Mouse (Mus musculus): ENCODE data around the gene Tmtc2.

Gene Tmtc2

DNA sequence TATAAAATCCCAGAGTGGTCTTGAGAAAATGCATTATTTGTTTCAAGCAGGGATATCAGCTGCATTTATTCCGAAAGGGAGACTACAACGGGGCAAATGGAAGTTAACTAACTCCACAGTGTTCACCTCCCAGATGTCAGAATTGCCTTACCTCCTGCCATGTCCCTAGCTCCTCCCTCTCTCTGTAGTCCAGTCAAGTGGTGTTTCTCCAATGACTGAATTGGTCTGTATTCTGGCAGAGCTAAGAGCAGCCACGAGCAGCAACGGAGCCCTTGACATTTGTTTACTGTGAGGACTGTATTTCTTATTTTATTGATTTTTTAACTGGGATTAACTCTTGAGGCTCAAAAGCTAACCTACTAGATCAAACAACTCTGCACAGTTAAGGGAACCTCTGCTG is 81.8 kb downstream of the Tmtc2 start:
- no peak for DNase-seq

DNA sequence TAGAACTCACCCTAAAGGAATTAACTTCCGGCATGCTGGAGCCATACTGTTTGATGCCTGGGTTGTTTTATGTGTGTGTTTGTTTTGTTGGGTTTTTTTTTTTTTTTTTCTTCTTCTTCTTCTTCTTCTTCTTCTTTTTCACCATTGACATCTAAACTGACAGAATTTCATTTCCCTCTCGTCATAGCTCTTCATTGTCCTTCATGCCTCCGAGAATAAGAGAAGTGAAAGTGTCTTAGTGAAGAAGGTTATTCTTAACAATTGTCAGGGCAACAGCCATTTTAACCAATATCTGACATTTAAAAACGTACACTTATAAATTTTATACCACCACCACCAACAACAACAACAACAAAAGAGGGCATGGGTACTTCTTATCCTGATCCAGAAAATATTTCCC is 83.5 kb downstream of the Tmtc2 start:
- DNase-seq: no peak

DNA sequence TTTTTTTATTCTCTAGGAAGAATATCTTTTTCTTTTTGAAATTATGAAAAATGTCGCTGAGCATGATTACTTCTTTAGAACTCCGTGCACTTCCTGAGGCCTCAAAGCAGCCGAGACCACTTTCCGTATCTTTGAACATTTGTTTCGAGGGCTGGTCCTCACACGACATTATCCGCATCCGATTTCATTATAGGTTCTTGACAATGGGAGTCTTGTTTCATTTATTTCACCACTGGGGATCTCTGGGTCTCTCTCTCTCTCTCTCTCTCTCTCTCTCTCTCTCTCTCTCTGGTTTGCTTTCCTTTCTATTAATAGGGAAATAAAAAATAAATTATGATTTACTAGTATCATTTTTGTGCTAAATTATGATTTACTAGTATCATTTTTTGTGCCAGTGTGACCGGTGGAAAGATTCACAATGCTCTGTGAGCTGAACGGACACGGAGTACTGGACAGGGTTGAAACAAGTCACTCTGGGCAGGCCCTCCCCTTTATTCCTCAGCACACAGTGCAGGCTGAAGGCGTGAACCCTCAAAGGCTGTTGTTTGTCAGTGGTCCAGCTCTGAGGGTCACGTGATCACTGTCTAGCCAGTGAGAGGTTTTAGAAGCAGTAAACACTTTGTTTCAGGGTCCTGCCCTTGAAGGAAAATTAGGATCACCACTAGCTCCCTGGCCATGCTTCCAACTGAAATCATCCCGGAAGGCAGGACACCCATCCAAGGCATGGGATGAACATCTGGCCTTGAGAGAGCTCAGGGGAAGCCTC is 84.1 kb downstream of the Tmtc2 start:
- no peak for DNase-seq

DNA sequence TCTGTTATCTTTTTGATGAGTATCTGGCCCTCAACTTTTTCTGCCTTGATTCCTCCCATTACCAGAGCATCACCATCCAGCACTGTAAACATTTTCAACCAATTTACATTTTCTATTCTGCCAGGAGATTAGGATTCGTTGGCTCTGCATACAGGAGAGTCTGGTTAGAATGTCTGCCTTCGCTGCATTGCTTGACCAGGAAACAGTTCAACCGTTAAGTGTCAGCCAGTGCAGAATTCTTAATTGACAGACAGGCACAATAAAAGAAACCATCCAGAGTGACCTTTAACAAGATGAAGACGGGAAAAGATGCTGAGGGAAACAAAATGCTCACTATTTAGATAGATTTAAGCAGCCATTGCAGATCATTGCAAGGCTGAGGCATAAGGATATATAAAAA is 87.3 kb downstream of the Tmtc2 start:
- DNase-seq: no peak

DNA sequence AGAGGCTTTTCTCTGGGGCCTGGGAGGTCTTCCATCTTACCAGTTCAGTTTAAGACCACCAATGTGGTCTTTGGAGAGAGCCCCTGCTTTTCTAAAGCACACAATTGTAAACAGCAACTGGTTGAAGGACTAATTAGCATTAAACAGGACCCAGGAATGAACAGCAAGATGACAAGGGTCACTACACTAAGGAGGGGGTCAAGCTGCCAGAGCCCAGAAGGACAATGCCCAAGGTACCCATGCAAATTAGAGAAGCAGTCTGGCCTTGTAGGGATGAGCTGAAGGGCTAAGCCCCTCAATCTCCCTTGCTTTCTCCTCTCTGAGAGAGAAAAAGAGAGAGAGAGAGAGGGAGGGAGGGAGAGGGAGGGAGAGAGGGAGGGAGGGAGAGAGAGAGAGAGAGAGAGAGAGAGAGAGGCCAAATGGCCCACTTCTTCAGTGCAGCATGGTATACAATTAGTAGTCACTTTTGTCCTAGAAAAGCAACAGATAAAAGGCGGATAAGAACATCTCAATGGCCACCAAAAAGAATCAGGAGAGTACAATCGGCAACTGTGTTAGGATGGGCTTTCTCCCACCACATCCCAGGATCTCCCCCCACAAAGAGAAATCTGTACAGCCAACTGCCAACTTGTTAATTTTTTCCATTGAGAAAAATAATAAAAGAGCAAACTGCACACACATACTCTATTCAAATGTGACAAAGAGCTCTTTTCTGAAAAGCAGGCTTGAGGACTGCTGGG is 89.7 kb downstream of the Tmtc2 start:
- DNase-seq: no peak

DNA sequence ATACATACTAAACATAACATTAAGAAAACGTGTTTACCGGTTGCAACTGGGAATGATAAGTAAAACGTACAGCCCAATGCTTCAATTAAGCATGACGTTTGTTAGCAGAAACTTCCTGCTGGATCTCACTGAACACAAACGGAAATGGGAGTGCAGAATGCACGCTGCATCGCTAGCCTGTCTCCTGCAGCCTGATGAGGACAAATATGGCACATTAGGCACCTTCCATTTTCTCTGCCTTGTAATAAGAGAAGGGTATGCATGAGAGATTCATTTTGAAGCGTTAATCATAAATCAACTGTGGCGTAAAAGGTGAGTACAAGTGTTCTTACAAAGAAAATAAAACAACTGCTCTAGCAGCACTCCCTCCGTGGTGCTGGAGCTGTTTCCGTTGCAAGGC is 94.5 kb downstream of the Tmtc2 start:
- DNase-seq: no peak

DNA sequence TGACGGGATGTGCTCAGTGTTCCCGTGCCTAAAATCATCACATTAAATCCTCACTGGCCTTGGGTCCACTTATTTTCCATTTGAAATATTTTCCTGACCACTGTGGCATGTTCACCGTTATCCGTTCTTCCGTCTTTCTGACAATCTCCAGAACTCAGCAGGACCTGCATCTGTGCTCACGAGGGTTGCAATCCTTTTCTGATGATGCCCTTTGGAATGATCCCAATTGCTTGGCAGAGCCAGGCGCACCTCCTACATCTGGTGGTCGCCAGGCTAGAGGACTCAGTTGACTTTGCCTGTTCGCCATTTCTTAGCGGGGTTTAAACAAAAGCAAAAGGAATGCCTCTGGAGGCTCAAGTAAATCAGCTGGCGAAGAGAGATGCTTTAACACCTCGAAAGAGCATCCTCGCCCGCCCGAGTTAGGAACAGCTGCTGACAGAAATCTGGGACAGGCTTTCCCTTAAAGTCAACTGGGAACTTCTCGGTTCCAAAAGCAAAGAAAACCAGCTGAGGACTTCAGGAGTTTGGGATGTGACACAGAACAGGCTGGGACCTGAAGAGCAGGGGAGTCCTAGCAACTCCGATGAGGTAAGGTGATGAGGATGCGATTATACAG is 96.5 kb downstream of the Tmtc2 start:
- no peak for DNase-seq

DNA sequence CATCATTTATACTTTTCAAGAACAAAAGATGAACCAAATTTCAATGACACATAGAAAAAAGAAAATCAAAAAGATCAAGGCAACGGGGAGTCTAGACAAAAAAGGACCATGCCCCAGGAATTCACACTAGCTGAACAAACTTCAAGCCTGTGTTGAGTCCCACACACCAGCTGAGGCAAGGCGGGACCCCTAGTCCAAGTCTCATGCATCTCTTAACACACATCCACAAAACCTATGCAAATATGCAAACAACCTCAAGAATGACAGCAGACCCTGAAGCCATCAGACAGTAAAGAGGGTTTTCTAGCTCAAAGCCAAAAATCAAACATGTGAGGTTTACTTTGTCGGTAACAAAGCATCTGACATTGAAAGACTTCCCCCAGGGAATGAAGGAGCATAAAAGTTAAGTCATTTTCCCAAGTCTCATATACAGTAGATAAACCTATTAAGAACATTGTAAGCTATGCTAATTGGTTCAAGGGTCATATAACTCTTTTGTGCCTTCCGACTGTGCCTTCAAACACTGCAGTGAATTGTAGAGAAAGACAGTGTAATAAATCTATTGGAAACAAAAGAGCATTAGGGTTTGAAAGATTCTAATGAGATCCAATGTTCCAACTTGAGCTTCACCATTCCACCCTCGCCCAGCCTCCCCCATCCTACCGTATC is 100.0 kb downstream of the Tmtc2 start:
- DNase-seq: no peak

DNA sequence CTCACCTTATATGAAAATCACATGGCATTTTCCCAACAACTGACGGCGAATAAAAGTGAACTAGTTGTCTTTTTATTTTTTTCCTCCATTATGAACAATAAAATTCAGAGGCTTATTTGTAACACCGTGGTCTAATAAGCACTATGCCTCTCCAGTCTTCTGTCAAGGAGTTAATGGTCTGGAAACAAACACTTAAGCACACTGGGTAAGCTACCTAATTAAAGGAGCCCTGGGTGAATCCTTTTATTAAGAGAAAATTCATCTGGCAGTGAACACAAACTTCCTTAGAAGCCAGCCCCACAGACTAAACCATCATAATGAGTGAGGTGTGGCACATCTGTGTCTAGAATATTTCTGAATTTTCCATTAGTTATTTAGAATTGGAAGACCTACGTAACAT is 109.9 kb downstream of the Tmtc2 start:
- DNase-seq: no peak

DNA sequence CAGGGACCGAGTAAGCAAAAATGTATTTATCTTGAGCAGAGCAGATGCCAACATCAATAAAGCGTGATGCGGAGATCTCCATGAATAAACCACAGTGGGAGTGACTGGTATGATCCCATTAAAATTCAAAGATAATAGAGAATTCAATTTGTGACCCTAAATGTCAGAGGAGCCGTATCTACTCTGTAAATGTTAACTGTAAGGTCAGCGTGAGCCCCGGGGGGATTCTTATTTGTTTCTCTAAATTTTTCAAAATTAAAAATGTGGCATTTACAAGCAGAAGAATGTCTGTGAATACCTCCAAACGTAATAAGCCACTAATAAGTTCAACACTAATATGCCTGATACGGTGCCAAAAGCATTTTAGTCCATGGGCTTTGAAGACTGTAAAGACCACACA is 120.8 kb downstream of the Tmtc2 start:
- DNase-seq: no peak

DNA sequence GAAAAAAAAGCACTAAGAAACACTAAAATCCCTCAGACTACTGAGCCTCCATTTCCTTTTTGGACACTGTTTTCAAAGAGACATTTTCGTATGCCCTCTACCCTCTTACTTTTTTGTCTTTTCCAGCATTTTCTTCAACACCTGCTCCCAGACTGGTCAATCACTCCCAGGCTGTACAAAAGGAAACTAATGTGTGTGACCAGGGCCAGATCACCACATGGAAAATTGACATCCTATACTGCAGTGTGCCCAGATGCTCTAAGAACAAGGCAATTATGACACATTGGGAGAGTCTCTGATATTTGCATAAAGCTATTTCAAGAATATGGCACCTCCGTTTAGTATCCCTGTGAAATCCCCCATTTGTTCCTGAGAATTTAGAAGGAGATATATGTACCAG is 127.1 kb downstream of the Tmtc2 start:
- DNase-seq: no peak

DNA sequence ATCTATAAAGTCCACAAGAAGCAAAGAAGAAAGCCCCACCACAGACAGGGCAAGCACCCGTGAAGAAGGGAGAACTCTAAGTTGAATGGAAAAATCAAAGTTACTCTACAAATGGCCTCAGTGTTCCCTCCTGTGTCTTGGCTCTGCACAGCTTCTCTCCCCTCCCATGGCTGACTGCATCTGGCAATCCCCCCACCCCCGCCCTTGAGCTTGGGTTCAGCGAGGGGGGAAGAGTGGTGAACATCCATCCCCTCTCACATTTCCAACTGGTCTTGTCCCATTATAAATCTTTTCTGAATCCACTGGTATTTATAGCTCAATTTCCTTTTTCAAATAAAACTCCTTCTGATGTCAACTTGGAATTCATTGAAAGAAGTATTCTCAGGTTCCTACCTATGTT is 129.9 kb downstream of the Tmtc2 start:
- no peak for DNase-seq

DNA sequence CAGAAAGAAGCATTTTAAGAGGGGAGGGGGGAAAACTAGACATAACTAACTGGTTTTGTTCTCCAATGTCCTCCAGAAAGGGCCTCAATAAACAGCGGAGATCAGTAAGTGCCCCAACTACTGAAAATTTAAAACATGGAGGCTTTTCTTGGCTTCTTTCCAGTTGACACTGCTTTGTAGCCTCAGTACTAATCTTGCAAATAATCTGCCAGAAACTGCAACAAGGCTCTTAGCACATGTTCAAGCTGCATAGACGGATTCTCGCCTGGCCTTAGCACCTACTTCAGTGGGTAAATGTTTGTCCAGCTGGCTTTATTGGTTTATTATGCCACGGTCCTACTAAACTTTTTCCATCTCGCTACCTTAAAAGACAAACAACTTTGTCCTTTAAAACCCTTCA is 139.4 kb downstream of the Tmtc2 start:
- no peak for DNase-seq

DNA sequence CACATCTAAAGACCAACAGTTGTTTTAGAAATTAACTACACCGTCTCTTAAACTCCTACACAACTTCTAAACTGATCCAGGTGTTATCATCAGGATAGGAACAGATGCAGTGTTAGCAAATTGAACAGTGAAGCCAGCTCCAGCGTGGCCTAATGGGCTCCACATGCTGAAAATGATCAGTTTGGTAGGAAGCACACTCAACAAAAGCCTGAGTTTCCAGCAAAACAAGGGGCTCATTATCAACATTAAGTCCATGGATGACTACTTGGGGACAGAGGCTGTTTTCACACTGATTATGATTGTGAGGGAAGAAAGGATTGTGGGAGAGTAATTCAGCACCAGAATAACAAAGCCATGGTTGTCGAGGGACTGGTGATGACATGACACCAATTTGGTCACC is 143.4 kb downstream of the Tmtc2 start:
- DNase-seq: no peak

DNA sequence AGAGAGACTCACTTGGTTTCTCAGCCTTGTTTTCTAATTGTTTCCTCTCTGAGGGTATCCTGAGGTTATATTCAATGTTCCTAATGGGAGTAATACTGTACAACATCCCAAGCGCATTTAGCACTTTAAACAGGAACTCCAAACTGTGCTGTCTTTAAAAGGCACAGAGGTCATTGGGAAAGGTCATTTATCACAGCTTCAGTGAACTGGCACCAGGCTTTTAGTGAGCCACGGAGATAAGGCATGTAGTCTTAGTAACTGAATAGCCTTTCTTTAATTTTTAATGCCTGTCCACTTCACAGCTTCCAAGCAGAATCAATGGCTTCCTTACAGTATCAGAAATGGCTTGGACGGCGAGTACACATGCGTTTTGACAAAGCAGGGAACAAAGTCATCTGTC is 144.0 kb downstream of the Tmtc2 start:
- DNase-seq: no peak

DNA sequence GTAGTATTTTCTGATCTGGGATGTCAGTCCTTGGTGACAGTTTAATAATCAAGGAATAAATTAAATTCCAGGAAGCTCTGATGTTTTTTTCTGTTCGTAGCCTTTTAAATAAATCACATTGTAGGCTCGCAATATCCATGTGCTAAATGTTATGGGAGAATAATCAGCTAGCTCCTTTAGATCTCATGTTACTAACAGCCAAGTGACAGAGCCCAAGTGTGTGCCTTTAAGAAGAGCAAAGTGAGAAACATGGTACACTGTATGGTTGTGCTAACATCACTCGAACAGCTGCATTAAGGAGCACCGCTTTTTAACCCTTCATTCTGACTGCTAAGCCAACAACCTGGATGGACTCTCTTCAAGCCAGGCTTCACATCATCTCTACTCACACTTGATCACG is 146.2 kb downstream of the Tmtc2 start:
- no peak for DNase-seq

DNA sequence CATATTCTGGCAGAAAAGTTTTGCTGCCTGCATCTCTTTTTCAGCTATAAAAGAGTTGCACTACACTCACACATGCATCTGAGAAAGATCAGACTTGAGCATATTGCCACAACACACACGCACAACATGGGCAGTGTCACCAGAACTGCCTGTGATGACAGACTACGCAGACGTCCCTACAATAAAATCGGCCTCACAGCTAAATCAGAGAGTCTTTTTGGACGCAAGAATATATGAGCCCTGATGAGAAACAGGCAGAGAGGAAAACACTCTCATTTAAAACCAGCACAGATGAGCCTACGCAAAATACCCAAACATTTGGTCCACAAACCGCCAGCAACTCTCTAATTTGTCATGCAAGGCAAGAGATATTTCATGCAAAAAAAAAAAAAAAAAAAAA is 146.6 kb downstream of the Tmtc2 start:
- no peak for DNase-seq

DNA sequence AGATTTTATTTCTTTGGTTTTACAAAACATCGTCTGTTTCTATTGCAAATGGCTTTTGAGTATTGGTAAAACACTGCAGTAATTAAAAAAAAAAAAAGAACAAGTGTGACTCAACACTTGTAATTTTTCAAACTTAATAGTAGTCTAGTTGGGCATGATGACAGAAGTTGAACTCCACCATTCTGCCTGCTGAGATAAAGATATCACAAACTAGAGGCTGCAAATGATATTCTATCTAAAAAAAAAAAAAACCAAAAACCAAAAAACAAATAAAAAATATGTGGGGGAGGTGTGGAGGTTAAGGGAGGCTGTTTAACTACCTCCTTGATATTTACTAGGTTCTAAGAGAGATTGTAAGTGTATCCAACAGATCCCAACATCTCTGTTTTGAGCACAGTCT is 149.2 kb downstream of the Tmtc2 start:
- no peak for DNase-seq

DNA sequence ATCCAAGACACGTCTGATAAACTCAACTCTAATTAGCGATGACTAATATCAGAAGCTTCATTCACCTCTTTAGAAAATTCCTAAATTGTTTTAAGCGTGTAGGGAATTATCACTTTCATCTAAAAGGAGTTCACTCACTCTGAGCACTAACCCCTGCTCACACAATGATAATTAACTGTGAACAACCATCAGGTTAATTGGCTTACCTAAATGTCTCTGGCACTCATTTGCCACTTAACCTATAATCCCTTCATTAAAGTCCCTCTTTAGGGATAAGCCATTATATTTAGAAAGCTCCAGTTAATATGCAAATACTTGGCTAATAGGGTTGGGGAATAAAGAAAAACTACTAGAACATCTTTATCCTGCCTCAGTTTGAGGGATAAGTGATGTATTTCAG is 151.1 kb downstream of the Tmtc2 start:
- no peak for DNase-seq

DNA sequence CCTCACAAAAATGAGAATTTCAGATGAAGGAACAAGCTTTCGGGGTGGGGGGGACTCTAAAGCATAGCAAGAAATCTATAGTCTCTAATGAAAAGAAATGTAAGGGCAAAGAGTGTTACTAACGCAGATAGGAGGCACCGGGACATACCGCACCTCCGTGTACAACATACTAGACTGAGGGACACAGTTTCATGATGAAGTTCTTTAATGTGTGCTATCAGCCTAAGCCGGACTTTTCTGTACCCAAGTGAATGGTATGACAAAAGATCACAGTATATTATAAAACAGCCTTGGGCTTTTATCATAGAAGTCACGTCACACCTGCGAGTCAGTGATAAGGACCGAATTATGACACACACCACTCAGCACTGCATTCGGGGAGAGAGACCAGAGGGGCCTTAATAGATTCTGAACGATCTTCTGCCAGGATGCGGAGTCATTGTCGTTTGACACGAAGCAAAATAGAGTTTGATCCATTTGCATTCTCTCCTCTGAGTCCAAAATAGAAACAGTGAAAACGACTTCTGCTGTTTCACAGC is 156.3 kb downstream of the Tmtc2 start:
- no peak for DNase-seq

DNA sequence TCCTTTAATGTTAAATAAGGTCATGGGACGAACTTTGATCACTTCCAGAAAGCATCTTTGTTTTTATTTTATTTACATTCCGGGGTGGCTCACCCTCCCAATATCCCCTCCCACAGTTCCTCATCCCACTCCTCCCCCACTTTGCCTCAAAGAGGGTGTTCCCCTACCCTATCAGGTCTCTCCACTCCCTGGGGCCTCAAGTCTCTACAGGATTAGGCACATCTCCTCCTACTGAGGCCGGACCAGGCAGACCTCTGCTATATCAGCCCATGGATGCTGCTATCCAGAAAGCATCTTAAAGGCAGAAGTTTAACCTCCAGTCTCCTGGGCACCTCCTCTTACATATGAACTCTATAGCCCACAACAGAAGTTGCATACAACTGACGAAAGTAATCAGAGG is 157.7 kb downstream of the Tmtc2 start:
- DNase-seq: no peak

DNA sequence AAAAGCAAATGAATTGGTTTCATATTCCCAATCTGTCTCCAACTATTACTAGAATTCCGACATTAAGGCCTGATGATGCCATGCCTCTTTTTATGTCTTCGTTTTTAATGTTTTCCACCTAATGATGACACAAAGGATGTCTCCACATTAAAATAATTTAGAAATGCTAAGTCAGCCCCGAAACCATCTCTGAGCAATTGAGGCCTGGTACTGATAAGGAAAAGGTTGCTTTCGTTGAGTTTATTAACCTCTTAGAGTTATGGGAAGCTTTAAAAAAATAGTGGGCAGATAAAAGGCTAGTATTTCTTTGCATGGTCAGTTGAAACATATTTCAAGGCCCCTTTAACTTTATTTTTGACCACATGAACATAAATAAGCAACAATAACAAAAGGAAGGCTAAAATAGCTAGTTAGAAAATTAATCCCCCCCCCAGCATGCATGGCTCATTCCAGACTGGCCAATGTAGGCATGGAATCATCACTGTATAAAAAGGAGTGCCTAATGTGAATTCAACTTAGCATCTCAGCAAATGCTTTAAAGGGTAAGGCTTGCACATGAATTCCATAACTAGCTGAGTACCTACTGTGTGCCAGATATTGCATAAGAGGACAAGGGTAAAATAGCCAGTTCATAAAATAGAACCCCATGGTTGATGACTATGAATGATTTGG is 168.3 kb downstream of the Tmtc2 start:
- no peak for DNase-seq

DNA sequence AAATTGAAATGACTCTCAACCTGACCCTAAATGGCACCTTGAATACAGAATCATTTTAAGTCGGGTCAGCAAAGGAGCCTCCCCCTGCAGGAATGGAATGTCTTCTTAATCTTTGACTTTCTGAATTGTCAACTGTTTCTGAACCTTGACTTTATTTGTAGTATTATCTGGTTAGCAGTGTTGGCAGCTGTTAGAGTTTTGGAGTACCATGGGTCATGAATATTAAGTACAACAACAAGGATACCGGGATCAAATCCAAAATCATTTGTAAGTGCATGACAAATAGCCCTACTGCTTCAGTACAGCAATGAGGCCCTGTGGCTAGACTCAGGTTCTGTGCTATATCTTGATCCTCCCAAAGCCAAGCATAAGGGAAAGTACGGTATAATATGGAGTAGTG is 170.3 kb downstream of the Tmtc2 start:
- no peak for DNase-seq
